Mouse (Mus musculus) yolk sac, embryonic 10.5 days (tissue): ENCODE measurements around the gene Asb13.

Experiments
- DNase-seq: peaks from one replicate; pipeline ENCODE4 v3.0.0-alpha.2; 2017; ENCODE audit warnings: low spot score

Asb13 gene

DNA sequence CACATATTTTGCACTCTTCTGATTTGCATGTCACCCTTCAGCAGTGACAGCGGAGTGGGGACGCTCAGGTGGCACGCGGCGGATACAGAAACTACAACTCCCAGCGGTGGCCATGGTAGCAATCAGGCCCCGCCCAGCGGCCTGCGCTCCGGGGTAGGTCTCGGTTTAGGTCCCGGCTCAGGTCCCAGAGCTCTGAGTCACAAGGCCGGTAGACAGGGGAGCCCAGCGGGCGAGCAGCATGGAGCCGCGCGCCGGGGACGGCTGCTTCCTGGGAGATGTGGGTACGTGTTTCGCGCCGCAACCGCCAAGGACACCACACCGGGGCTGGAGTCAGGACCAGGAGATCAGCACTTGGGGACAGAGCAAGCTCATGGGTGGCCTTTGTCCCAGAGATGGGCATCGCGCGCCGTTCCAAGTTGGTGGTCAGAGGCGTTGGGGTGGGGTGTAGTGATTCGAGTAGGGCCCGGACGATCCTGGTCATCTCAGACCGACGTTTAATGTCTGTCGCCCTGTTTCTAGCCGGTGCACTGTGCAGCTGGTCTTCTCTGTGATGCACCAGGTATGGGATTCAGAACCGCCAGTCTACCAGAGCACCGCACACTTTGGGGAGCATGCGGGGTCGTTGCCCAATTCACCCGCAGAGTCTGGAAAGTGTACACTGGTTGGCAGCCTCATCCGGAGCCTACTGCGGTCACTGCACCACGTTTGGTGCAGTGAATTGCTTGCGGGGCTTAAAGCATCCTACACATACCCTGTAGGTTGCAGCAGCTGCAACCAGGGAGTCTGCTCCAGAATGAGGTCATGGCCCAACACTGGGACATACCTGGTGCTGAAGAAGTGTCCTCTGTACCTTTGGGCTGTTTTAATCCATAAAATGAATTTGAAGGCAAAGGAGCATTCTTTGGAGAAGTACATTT, at the start of gene Asb13:
Gene Asb13 (plus strand): TSS at position 138 of the 917 bp plus-strand sequence.
- DNase-seq: peak; percentile 83

DNA sequence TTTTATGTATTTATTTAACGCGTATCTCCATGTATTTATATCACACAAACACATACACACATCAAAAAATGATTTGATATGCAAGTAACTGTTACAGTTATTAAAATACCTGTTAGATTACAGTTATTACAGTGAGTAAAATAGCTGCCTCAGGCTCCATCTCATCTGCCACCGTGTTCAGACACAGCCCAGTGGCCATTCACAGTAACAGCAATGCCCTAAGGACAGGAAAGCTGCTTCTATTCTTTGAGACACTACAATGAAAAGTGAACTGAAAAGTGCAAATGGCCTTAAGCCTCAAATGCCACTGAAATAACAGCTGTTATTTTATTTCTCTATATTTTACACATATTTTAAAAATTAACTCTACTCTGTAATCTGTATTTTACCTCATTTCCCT, 43.0 kb upstream of the Asb13 start:
- no peak for DNase-seq

DNA sequence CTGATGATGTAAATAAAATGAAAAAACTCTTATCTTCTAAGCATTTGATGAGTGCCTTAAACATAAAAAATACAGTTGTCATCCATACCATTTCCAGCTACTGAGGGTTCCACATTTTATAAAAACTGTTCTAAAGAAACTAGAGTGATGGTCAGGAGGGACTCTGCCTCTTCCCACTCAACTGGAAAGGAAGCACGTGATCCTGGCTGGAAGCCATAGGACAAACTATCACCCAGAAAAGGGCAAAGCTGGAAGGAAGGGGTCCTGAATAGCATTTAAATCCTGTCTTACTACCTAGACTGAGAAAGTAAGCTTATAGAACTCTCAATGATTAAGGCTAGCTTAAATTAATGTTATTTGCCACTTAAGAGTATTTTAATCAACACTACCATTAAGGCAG, 39.5 kb upstream of the Asb13 start:
- no peak for DNase-seq

DNA sequence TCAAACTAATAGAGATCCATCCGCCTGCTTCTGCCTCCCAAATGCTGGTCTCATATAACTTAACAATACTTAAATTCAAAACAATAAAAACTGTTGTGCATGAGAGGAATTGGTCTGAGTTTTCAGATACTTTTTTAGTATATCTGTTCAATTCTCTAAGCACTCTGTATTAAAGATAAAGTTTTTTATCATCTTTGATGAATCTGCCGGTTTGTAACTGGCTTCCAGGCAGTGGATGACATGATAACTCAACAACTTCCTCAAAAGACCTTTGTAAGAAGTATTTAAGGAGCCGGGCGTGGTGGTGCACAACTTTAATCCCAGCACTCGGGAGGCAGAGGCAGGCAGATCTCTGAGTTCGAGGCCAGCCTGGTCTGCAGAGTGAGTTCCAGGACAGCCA, 37.6 kb upstream of the Asb13 start:
- DNase-seq: no peak

DNA sequence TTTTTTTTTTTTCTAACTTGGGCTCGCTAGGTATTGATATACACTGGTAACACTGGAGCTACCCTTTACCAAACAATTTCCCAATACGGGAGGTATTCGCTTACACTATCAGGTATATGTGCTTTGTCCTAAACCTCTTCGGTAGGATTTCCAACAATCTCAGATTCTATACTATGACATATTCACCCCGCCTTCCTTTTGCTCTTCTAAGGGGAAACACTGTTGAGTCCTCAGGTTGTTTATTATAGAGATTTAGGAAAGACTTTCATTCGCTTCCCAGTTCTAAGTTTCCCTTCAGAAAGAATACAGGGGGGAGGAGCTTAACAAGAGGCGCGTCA, 24.1 kb upstream of the Asb13 start:
- no peak for DNase-seq

DNA sequence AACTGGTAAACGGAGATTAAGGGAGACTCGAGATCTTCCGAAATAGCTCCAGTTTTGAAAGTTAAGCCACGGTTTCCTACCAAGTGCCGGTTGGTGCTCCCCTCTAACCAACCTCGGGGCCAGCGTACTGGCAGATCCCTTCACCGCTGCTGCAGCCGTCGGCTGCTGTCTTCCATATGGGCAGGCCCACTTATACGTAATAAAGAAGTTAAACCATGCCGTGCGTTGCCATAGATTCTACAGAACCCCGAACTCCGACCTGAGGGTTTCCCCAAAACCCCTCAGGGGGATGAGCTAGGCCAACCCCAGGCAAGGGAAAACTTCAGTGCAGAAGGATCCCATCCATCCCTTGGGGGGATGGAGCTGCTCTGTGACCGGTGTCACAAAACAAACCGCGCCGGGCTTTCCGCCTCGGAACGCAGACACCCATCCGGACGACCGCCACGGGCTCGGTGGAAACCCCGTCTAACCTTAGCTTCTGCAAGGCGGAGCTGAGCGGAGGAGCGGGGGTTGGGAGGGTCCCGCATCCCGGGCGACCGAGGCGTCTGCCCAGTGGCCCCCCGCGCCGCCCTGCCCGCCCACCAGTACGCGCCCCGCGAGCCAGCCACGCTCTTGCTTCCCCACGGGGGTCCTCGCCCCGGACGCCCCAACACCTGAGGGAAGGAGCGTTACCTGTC, 23.6 kb upstream of the Asb13 start:
- DNase-seq: peak; percentile 53

DNA sequence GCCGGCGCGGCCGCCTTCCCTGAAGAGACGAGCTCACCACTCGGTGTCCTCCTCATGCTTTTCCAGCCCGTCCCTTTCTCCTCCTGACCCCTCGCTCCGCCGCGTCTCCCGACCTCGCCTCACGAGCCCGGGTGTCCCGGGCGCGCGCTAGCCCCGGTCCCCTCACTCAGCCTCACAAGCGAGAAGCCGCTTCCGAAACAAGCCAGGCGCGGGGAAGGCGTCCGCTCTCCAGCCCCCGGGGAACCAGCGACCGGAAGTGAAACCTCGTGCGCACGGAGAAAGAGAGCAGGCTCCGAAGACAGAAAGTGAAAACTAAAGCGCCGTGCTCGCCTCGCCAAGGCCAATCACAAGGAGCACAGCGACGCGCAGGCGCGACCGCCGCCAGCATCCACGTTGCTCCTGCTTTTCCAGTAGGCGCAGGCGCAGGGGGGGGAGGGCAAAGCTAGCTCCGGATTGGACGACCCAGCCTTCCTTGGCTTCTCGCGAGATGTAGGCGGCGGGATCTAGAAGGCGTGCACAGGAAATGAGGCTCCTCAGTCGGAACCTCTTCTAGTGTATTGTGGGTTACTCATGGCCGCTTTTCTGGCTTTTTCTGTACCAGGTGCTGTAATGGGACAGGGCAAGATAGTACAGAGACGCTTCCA, 22.9 kb upstream of the Asb13 start, which contains the start of gene Fam208b:
Gene Fam208b (minus strand): TSS at position 314 of the 644 bp plus-strand sequence.
- DNase-seq: peak; percentile 99

DNA sequence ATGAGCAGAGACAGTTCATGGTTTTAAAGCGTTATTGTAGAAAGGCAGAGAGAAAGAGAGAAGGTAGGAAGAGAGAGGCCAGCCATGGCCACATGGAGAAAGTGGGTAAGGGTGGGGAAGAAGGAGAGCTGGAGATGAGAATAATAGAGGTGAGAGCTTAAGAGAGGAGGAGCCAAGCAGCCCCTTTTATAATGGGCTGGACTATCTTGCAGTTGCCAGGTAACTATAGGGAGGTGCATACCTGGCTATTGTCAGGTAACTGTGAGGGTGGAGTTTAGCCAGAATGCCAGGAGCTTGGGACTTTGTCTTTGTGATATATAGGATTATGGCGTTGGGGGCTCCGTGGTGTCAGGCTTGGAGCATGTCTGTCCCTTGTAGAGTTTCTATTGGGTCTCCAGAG, 6.7 kb upstream of the Asb13 start:
- no peak for DNase-seq

DNA sequence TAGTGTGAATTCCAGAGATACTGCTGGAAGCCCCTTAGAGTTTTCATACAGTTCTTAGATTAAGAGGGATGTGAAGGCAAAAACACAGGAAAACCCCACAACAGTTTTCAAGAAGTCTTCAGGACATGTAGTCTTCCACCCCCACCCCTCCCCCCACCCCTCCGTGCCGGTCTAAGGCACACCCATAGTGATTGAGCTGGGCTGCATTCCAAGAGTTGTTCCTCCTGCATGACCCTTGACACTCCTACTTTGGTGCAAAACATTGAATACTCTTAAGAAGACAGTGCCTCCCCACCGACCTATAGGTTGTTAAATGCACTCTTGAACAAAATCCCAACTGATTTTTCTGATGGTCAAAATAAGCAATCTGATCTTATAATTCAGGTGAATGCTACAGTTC, 5.7 kb upstream of the Asb13 start:
- DNase-seq: peak; percentile 63

DNA sequence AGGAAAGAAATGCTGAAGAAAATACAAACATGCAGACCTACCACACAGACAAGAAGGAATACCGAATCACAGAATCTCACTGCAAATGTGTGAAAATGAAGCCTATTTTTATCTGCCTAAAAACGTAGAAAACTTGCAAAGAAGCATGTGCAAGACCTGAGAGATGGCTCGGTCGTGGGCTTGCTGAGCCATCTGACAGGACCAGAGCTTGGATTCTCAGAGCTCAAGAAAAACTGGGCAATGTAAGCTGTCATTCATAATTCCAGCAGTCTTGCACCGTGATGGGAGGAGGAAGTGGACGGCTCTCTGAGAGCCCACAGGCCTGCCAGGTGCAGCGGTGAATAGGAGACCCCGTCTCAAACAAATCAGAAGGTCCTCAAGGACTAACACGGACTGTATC, 1.3 kb upstream of the Asb13 start:
- no peak for DNase-seq

DNA sequence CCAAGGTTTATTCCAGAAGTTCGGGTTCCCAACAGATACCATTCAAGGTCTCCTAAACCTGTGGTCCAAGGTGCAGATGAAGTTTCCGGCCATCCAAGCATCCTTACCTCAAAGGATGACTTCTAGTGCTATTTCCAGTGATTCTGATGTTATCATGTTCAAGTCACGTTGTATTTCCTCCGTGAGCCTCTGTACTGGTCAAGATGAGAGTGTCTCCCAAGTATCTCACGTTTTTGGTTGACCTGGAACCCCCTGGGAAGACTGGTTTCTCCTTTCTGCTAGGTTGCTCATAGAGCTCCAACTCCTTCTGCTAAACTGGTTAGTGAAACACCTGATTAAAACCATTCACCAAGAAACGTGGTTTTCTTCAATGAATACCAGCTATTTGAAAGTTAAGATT, 701 bp upstream of the Asb13 start:
- no peak for DNase-seq

DNA sequence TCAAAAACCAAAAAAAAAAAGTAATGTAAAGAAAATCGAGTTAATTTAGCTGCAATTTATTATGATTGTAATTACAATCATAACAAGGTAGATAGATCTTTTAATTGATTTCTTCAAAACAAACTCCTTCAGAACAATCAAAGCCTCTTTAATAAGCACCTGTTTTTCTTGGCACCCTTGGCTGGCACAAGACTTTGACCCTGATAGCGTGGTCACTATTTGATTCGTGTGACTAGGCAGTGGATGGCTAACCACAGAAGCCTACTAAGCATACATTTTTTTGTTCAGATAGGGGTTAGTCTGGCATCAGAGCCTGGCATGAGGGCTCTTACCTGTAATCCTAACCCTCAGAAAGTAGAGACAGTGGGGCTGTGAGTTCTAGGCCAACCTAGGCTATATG, 1.2 kb downstream of the Asb13 start:
- no peak for DNase-seq

DNA sequence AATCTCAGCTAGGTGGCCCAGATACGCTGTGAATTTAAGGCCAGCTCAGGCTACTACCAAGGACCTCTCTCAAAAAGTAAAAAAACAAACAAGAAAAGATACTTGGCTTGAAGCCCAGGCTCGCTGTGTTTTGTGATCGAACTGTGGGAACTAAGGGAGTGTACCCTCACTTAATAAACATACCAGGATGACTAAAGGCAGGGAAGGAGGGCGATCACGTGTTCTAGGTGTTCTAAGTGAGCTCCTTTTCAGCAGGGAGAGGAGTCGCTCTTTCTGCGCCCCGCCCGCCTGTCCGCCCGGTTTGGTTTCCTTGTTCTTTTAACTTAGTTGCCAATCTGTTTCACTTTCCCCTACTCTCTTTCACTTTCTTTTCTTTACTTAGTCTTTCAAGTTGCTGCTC, 3.0 kb downstream of the Asb13 start:
- DNase-seq: peak; percentile 28

DNA sequence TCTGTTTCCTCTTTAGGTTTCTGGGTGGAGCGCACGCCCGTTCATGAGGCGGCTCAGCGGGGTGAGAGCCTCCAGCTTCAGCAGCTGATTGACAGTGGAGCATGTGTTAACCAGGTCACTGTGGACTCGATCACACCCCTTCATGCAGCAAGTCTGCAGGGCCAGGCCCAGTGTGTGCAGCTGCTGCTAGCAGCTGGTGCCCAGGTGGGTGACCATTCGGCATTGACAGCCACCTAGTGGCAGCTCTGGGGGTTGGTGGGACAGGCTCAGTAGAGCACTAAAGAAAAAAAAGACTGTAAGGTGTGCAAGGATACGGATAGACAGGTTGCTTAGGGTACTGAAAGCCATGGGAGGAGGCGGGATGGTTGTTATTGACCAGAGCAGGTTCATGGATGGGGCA, 8.2 kb downstream of the Asb13 start:
- no peak for DNase-seq

DNA sequence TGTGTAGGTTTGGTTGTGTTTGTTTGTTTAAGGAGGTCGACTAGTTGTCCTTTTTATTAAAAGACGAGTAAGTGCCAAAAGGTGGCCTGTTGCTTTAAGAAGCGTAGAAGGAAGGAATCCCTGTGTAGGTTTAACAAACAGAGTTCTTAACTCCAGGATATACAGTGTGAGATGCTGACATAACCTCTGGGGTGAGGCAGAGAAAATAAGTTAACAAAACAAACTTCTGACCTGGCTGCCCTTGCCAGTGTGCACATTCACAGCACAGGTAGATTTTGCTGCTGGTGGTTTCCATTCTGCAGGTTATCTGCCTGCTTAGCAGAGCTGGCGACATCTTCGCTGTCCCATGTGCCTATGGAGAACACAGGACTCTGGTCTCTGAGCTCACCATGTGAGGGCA, 8.7 kb downstream of the Asb13 start:
- DNase-seq: peak; percentile 55

DNA sequence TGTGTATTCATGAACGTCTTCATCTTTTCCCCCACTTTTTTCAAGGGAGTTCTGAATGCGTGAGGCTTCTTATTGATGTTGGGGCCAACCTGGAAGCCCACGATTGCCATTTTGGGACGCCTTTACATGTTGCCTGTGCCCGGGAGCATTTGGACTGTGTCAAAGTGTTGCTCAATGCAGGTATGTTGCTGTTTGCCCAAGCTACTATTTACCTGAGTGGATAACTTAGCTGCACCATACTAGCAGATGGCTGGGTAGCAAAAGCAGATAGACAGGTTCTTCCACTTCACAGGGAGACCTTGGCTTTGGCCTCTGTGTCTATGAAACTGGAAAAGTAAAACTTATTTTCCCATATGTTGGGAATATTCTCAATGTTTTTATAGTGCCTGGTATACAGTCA, 11.0 kb downstream of the Asb13 start:
- peak; percentile 63 for DNase-seq

DNA sequence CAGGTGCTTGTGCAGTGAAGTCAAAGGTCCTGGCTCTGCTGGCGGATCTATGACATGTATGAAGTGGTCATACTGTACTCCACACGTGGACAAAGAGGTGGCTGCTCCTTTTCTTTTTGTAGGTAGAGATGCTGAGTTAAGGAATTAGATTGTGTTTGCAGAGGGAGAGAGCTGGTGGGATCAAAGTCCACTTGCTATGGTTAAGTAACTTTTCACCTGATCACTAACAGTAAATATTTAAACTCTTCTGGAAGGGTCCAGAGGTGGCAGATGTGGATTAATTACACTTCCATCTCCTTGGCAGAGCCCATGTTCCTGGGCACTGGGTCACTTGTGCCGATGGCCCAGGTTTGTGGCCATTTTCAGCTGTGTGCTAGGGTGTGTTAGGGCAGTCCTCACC, 12.1 kb downstream of the Asb13 start:
- peak; percentile 73 for DNase-seq

DNA sequence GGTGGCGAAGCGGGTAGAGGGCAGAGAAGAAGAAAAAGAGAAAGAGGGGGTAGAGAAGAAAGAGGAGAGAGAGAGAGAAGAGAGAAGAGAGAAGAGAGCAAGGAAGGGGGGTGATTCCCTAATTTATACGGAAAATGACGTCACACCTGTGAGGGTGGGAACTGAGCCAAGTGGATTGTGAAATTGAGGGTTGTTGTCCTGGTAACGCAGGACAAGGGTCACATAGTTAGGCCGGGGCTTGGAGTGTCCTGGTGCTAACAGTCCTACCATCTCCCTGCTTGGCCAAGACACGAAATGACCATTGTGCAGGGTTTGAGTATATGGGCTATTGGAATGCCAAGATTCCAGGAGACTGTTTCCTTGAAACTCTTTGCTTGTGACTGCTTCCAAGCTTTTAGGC, 12.7 kb downstream of the Asb13 start:
- peak; percentile 76 for DNase-seq

DNA sequence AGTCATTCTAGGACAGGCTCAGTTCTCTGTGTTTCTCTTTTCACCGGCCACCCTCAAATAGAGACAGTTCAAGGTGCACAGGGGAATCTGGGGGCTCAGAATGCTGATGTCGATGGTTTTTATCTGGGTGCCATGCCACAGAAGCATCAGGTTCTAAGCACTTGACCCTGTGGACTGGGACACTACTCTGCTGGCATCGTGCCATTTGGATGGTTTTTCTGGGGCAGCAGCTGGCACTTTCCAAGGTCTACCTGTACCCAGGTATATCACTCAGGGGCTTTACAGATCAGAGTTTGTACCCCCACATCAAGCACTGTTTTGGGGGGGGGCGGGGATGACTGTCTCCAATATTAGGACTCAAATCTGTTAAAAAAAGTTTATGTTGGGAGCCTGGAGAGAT, 16.7 kb downstream of the Asb13 start:
- DNase-seq: no peak

DNA sequence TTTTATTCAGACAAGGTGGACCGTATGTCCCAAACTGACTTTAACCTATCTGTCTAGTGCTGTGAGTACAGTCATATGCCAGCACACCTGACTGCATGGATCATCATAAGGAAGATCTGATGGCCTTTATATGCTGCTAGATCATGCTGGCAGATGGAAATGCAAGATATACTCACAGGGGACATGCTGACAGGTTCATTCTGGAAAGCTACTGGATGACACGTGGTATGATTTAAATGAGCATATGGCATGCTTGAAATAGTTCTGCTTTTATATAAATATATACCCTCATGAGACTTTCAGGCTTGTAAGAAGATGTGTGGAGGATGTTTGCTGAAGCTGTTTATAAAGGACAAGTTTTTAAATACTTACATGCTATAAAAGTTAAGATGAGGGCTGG, 20.6 kb downstream of the Asb13 start:
- no peak for DNase-seq

DNA sequence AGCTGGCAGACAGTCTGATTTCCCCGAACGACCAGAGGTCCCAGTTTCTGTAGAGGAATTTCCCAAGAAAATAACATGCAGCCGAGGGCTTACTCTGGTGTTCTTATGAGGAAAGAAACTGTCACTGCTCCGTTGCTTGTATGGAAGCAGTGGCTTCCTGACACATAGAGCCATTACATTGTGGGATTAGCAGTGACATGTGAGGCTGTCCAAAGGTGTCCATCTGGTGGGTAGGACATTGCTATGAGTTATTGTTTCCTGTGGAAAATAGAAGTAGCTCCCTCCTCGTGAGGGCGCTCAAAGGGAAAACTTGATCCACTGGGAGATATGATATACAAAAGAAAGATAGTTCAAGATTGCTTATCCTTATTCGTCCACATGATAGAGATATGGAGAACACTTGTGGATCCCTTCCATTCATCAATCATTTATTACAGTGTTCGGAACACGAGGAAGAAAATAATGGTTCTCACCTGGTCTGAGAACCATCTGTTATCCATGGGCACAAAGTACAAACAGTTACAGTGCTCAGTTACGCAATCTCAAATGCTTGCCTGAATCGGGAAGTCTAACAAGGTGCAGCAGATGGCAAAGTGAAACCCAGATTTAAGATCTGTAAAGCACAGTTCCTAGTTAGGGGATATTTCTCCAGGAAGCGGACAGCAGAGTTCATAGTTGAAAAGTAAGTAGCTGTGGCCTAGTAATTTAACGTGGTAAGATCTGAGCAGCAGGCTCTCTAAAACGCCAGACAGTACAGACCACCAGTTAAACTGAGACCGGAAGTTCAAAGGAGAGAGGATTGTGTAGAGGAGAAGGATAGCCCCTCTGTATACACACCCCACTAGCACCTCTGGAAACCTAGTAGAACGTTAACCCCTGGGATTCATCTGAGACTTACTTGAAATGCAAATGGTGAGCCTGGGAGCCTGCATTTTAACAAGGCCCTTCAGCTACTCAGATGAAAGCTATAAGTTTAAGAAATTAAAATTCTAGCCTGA, 25.6 kb downstream of the Asb13 start:
- peak; percentile 15 for DNase-seq

DNA sequence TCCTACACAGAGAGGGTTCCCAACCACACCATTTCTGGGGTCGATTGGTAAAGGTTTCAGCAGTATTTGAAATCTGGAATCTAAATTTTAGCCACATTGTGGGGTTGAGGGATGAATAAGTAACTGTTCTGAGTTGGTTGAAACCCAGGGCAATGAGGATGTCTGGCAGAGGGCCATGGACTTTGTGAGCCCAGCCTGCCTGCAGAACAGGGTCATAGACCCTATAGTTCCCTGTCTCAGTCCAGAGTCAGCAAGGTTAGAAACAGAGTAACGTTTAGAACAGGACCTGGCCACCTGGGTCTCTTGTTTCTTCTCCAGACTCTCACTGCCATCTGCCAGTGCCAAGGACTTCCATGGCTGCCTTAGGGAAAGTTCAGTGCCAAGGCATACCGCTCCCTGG, 30.4 kb downstream of the Asb13 start:
- DNase-seq: no peak
